Mouse (Mus musculus): ENCODE results near the gene Prss43. TPM values are rescaled to one million over a fixed set of nuclear protein-coding genes. Genes with fewer than 3 reads are reported as not detected.

Prss43 gene
- total and polyA plus RNA-seq, 3 experiments = not detected

- Histone ChIP-seq H3K4me3 (ENCODE audit: control insufficient read depth in 1 of 2, insufficient read depth in 1 of 2, low read depth in 2 of 2, low read length in 2 of 2) (no peak overlapping the region), H3K9me3 (replicated peaks; ENCODE audit: insufficient read depth, low read length) (no peaks in the 10 kb centered on the region), H3K79me2 (ENCODE audit: control insufficient read depth, insufficient read depth, low read length, poor library complexity) (no peaks in the 10 kb centered on the region), H3K27ac (ENCODE audit: control insufficient read depth, low read depth, low read length) (no peak overlapping the region), H3K36me3 (ENCODE audit: control insufficient read depth in 1 of 2, insufficient read depth in 2 of 2, low read length in 2 of 2) (no peaks in the 10 kb centered on the region), H3K4me1 (ENCODE audit: control insufficient read depth in 1 of 2, insufficient read depth in 2 of 2, low read length in 2 of 2) (no peaks in the 10 kb centered on the region), H3K27me3 (ENCODE audit: control insufficient read depth in 1 of 2, insufficient read depth in 2 of 2, low read length in 2 of 2) (no peaks in the 10 kb centered on the region), H3K9ac (ENCODE audit: control insufficient read depth, low read depth, low read length, poor library complexity, severe bottlenecking) (no peak overlapping the region)
- TF ChIP-seq ETS1 (IDR thresholded peaks at IDR 0.05; ENCODE audit: low read depth, low read length) (no peak), SIN3A (IDR thresholded peaks at IDR 0.05; ENCODE audit: low read length) (no peak), MXI1 (IDR thresholded peaks at IDR 0.05; ENCODE audit: low read depth, low read length) (no peak), MAX (IDR thresholded peaks at IDR 0.05; ENCODE audit: low read length) (no peak), ZKSCAN1 (IDR thresholded peaks at IDR 0.05; ENCODE audit: low read depth, low read length) (no peak), TBP (IDR thresholded peaks at IDR 0.05; ENCODE audit: low read depth, low read length) (no peak), MAZ (IDR thresholded peaks at IDR 0.05; ENCODE audit: low read depth, low read length) (no peak), NRF1 (IDR thresholded peaks at IDR 0.05; ENCODE audit: insufficient read depth, low read depth, low read length, poor library complexity, severe bottlenecking) (no peak), BHLHE40 (IDR thresholded peaks at IDR 0.05; ENCODE audit: borderline replicate concordance, low read depth, low read length) (no peak), MYB (IDR thresholded peaks at IDR 0.05; ENCODE audit: low read depth, low read length) (no peak), JUND (IDR thresholded peaks at IDR 0.05; ENCODE audit: low read depth, low read length) (no peak), ZMIZ1 (IDR thresholded peaks at IDR 0.05; ENCODE audit: low read depth, low read length) (no peak), POLR2AphosphoS2 (IDR thresholded peaks at IDR 0.05; ENCODE audit: low read length) (no peak)
- DNase-seq (ENCODE audit: low read depth, low spot score) = no peak
Observed at GRCm38 (mm10) chr9:110834961-110835360, 8.5 kb downstream of the Prss43 start.

GRCm38 (mm10) chr9:110836112-110836511, 9.6 kb downstream of the Prss43 start:
- H3K4me1 ChIP-seq (ENCODE audit: control insufficient read depth in 1 of 2, insufficient read depth in 2 of 2, low read length in 2 of 2) = no peaks in the 10 kb centered on the region
- no peak overlapping the region for H3K4me3 ChIP-seq (ENCODE audit: control insufficient read depth in 1 of 2, insufficient read depth in 1 of 2, low read depth in 2 of 2, low read length in 2 of 2)
- DNase-seq (ENCODE audit: low read depth, low spot score) = no peak
- H3K79me2 ChIP-seq (ENCODE audit: control insufficient read depth, insufficient read depth, low read length, poor library complexity) = no peaks in the 10 kb centered on the region
- H3K27me3 ChIP-seq (ENCODE audit: control insufficient read depth in 1 of 2, insufficient read depth in 2 of 2, low read length in 2 of 2) = no peaks in the 10 kb centered on the region
- H3K9me3 ChIP-seq (replicated peaks; ENCODE audit: insufficient read depth, low read length) = no peaks in the 10 kb centered on the region
- no peaks in the 10 kb centered on the region for H3K36me3 ChIP-seq (ENCODE audit: control insufficient read depth in 1 of 2, insufficient read depth in 2 of 2, low read length in 2 of 2)
- H3K27ac ChIP-seq (ENCODE audit: control insufficient read depth, low read depth, low read length) = no peak overlapping the region
- H3K9ac ChIP-seq (ENCODE audit: control insufficient read depth, low read depth, low read length, poor library complexity, severe bottlenecking) = no peak overlapping the region
- TF ChIP-seq MAZ (IDR thresholded peaks at IDR 0.05; ENCODE audit: low read depth, low read length) (no peak), SMC3 (IDR thresholded peaks at IDR 0.05; ENCODE audit: low read depth, low read length) (no peak), ELF1 (IDR thresholded peaks at IDR 0.05; ENCODE audit: low read depth, low read length) (no peak), HCFC1 (IDR thresholded peaks at IDR 0.05; ENCODE audit: low read depth, low read length) (no peak), NELFE (IDR thresholded peaks at IDR 0.05; ENCODE audit: low read depth, low read length) (no peak), RAD21 (IDR thresholded peaks at IDR 0.05; ENCODE audit: low read depth, low read length) (no peak), ZKSCAN1 (IDR thresholded peaks at IDR 0.05; ENCODE audit: low read depth, low read length) (no peak), ZMIZ1 (IDR thresholded peaks at IDR 0.05; ENCODE audit: low read depth, low read length) (no peak), MYB (IDR thresholded peaks at IDR 0.05; ENCODE audit: low read depth, low read length) (no peak), JUND (IDR thresholded peaks at IDR 0.05; ENCODE audit: low read depth, low read length) (no peak), ZC3H11A (IDR thresholded peaks at IDR 0.05; ENCODE audit: low read depth, low read length) (no peak), CHD2 (IDR thresholded peaks at IDR 0.05; ENCODE audit: low read length) (no peak)
